Mouse (Mus musculus) embryonic facial prominence, embryonic 13.5 days (tissue): ENCODE results near the gene Camta1. TPM values are rescaled to one million over a fixed set of nuclear protein-coding genes. Genes with fewer than 3 reads are reported as not detected.

ENCODE experiments used
- ATAC-seq: fragments of 200-750 bp; cut with Nextera tagmentation; 2 replicates; pipeline ENCODE4 v1.8.0; 2017; ENCODE audit warnings: low read depth; ENCODE audit not compliant: insufficient number of reproducible peaks, insufficient read depth, low FRiP score, low TSS enrichment
- H3K27ac ChIP-seq: fragments of 300-500 bp; sonication (generic); 2 replicates; pipeline ENCODE4 v1.5.1; 2015; ENCODE audit warnings: moderate library complexity, mild to moderate bottlenecking, inconsistent platforms
- H3K27me3 ChIP-seq: fragments of 300-500 bp; sonication (generic); 2 replicates; pipeline ENCODE4 v1.6.1; 2015; ENCODE audit warnings: mild to moderate bottlenecking, inconsistent platforms
- H3K36me3 ChIP-seq: fragments of 300-500 bp; sonication (generic); 2 replicates; pipeline ENCODE4 v1.6.1; 2015; ENCODE audit warnings: mild to moderate bottlenecking, inconsistent platforms
- H3K4me1 ChIP-seq: fragments of 300-500 bp; sonication (generic); 2 replicates; pipeline ENCODE4 v1.6.1; 2015; ENCODE audit warnings: inconsistent platforms
- H3K4me2 ChIP-seq: fragments of 300-500 bp; sonication (generic); 2 replicates; pipeline ENCODE4 v1.6.1; 2015; ENCODE audit warnings: moderate library complexity, mild to moderate bottlenecking, inconsistent platforms
- H3K4me3 ChIP-seq: fragments of 300-500 bp; sonication (generic); 2 replicates; pipeline ENCODE4 v1.5.1; 2015; ENCODE audit warnings: mild to moderate bottlenecking, inconsistent platforms
- H3K9ac ChIP-seq: fragments of 300-500 bp; sonication (generic); 2 replicates; pipeline ENCODE4 v1.6.1; 2015; ENCODE audit warnings: mild to moderate bottlenecking, inconsistent platforms
- H3K9me3 ChIP-seq: fragments of 300-500 bp; sonication (generic); 2 replicates; pipeline ENCODE4 v1.6.1; 2016; ENCODE audit warnings: inconsistent platforms
- WGBS: fragments of 180-500 bp; shearing (Covaris S2); methylation state at CpG from one replicate; pipeline ENCODE4 v1.1.7; 2015; ENCODE audit warnings: mixed read lengths; 5-methylcytosine and 5-hydroxymethylcytosine counted together
- polyA plus RNA-seq: library from polyadenylated mRNA; unstranded; fragments of >200 nt; fragmentation: Nextera tagmentation; extraction: Ambion mirVana; gene quantifications from 2 replicates; pipeline ENCODE4 v1.2.1, GENCODE M21; 2015

The Camta1 gene
- polyA plus RNA-seq, 1 experiment from 2014 or later, result 106 TPM

DNA sequence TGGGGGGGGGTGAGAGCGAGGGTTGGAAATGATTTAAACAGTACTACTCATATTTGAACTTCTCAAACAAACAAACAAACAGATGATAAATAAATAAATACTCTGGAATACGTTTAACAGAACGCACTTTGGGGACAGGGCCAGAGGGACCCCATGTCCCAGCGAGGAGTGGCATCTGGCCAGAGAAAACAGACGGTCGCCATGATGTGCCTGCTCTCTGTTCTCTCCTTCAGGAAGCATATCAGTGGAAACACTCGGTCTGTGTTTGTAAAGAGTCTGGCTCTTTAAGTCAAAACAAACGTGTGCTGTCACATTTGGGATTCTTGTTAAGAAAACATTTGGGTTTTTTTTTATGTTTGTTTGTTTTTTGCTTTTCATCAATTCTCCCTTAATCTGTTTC is 439.3 kb downstream of the Camta1 start:
- no peak for ATAC-seq
- H3K4me2 ChIP-seq, result no peak overlapping the region
- WGBS, result 52% methylated on average over 8 of the region's 8 CpGs
- no peaks in the 10 kb centered on the region for H3K27me3 ChIP-seq
- no peaks in the 10 kb centered on the region for H3K36me3 ChIP-seq
- no peak overlapping the region for H3K9ac ChIP-seq
- H3K4me1 ChIP-seq, result peaks cover 26% of the 10 kb centered on the region
- H3K9me3 ChIP-seq, result peaks cover 4% of the 10 kb centered on the region; the same call in 1 of the 2 replicates
- H3K27ac ChIP-seq, result no peak overlapping the region
- no peak overlapping the region for H3K4me3 ChIP-seq

DNA sequence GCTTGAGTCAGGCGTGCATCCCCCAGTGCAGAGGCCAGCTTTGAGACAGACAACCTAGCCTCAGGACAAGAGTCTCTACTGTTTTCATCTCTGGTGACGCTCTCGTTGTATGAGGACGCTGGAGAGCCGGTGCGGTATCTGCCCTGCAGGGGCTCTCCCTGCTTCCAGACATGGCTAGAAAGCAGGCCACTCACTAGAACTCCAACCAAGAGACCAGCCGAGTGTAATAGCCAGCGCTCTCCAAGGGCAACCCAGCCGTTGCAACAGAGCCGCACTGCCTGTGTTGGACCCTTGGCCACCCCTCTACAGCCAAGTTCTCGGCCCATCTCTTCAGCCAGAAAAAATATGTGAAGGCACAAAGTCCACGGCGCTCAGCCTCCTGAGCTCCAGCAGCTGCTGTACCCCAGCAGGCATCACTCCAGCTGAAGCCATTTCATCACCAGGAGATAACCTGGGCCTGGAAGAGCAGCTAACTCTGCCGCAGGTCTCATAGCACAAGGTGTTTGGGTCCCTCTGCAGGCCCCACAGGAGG is 443.3 kb downstream of the Camta1 start:
- Histone ChIP-seq H3K36me3 (no peaks in the 10 kb centered on the region), H3K27ac (peak overlapping the region; percentile 55; the same call in 1 of the 2 replicates), H3K27me3 (no peaks in the 10 kb centered on the region; the same call in 1 of the 2 replicates), H3K4me3 (no peak overlapping the region), H3K9ac (no peak overlapping the region), H3K4me1 (peaks cover 21% of the 10 kb centered on the region), H3K9me3 (no peaks in the 10 kb centered on the region), H3K4me2 (no peak overlapping the region)
- whole genome bisulfite sequencing, result 58% methylated on average over 14 of the region's 14 CpGs
- no peak for ATAC-seq

DNA sequence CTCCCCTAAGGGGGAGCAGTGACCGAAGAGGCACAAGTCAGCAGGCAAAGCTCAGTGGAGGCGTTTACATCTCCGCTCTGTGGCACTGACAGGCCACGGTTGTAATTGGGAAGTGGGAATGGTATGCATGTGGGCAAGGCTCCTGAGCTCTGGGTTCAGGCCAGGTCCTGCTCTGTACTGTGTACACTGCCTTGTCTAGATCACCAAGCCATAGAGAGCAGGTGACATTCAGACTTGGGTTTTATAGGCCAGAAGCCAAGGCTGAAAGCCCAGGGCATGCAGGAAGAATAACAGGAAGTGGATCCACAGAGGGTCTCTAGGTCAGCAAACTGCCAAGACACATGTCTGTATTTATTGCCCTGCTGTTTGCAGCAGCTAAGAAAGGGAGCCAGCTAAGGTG is 445.9 kb downstream of the Camta1 start:
- no peak overlapping the region for H3K4me2 ChIP-seq
- H3K9me3 ChIP-seq, result no peaks in the 10 kb centered on the region
- no peak overlapping the region for H3K9ac ChIP-seq
- no peak overlapping the region for H3K27ac ChIP-seq
- no peak overlapping the region for H3K4me3 ChIP-seq
- 81% methylated on average over 4 of the region's 4 CpGs for WGBS
- no peak for ATAC-seq
- H3K4me1 ChIP-seq, result peaks cover 33% of the 10 kb centered on the region
- H3K27me3 ChIP-seq, result peaks cover 3% of the 10 kb centered on the region; the same call in 1 of the 2 replicates
- no peaks in the 10 kb centered on the region for H3K36me3 ChIP-seq

DNA sequence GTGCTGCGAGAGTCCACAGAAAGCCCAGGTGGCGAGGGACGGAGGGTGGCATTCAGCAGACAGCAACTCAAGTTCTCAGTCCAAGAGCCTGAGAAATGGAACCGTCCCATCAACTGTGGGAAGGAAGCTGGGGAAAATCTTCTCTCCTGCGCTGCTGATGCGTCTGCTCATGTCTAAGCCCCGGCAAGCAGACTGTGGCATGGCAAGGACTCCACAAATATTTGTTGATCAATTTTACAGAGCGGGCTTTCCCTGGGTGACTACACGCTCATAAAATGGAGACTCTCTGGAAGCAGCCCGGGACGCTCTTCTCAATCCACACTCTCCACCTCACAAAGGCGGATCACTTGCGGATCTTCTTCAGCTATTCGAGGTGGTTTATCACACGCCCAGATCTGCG is 446.3 kb downstream of the Camta1 start:
- no peak for ATAC-seq
- H3K9me3 ChIP-seq, result no peaks in the 10 kb centered on the region
- WGBS, result 94% methylated on average over 16 of the region's 16 CpGs

DNA sequence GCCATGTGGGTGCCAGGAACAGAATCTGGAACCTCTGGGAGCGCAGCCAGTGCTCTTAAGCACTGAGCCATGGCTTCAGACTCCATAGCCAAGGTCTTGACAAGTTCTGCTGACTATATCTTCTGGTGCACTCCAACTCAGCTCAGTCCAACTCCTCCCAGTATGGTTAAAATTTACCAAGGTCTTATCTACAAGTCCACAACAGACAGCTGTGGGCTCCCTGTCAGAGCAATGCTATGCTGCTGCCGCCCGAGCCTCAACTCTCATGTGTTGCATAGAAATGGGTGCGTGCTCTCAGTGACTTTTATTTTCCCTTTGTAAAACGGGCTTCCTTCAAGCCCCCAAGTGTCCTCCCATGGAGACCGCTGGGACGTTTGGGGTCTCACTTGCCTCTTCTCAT is 446.7 kb downstream of the Camta1 start:
- Histone ChIP-seq H3K4me3 (no peak overlapping the region), H3K27ac (no peak overlapping the region), H3K9me3 (no peaks in the 10 kb centered on the region), H3K4me2 (no peak overlapping the region), H3K4me1 (peaks cover 38% of the 10 kb centered on the region), H3K27me3 (peaks cover 3% of the 10 kb centered on the region; the same call in 1 of the 2 replicates), H3K9ac (no peak overlapping the region), H3K36me3 (no peaks in the 10 kb centered on the region)
- ATAC-seq, result no peak
- WGBS, result 93% methylated on average over 7 of the region's 7 CpGs

More for the DNA sequence above, 446.3 kb downstream of the Camta1 start:
- no peaks in the 10 kb centered on the region for H3K36me3 ChIP-seq
- no peak overlapping the region for H3K9ac ChIP-seq
- H3K4me3 ChIP-seq, result no peak overlapping the region
- no peak overlapping the region for H3K4me2 ChIP-seq
- H3K4me1 ChIP-seq, result peaks cover 37% of the 10 kb centered on the region
- no peak overlapping the region for H3K27ac ChIP-seq
- peaks cover 3% of the 10 kb centered on the region; the same call in 1 of the 2 replicates for H3K27me3 ChIP-seq

DNA sequence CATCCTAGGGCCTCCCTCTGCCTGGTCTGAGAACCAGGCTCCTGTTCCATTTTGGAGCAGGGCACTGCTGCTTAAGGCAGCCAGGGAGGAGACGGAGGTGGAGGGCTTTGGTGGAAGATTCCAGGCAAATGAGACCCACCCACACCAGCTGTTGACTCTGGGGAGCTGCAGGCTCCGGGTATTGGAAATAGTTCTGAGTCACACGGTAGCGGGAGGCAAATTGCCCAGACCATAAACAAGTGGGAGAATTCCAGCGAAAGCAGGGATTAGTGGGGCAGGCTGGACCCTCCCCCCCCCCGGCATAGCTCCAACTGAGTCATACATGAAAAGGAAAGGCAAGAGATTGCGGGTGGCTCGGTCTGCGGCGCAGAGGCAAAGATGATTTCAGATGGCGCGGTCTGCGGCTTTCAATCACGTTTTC is 450.0 kb downstream of the Camta1 start:
- ATAC-seq, result peak; percentile 49; the same call in 1 of the 2 replicates
- Histone ChIP-seq H3K4me1 (peaks cover 33% of the 10 kb centered on the region), H3K9me3 (no peaks in the 10 kb centered on the region), H3K4me3 (peak overlapping the region; percentile 6; the same call in 1 of the 2 replicates), H3K4me2 (peak overlapping the region; percentile 44), H3K9ac (no peak overlapping the region), H3K27ac (peak overlapping the region; percentile 66), H3K27me3 (peaks cover 3% of the 10 kb centered on the region; the same call in 1 of the 2 replicates), H3K36me3 (no peaks in the 10 kb centered on the region)
- 18% methylated on average over 14 of the region's 14 CpGs for WGBS

DNA sequence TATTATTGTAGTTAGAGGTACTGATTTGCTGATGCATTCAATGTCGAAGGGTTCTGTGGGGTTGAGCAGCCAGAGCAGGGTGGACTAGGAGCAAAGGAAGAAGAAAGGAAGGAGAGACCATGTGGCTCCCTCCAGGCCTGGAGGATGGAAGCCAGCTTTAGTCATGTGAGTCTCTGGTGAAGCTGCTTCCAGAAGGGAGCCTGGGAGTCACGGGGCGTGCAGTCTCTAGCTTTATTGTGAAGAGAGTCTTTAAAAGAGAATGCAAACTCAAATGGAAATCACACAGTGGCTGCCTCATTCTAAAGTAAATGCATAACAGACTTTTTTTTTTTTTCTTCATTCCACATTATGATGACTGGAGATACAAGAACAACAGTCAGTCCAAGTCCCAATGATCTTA is 450.7 kb downstream of the Camta1 start:
- peaks cover 34% of the 10 kb centered on the region for H3K4me1 ChIP-seq
- no peaks in the 10 kb centered on the region for H3K9me3 ChIP-seq
- H3K27ac ChIP-seq, result peak overlapping the region; percentile 64
- H3K27me3 ChIP-seq, result peaks cover 3% of the 10 kb centered on the region; the same call in 1 of the 2 replicates
- ATAC-seq, result no peak
- H3K36me3 ChIP-seq, result no peaks in the 10 kb centered on the region
- H3K4me3 ChIP-seq, result no peak overlapping the region
- no peak overlapping the region for H3K9ac ChIP-seq
- WGBS, result 40% methylated on average over 3 of the region's 3 CpGs
- H3K4me2 ChIP-seq, result no peak overlapping the region

DNA sequence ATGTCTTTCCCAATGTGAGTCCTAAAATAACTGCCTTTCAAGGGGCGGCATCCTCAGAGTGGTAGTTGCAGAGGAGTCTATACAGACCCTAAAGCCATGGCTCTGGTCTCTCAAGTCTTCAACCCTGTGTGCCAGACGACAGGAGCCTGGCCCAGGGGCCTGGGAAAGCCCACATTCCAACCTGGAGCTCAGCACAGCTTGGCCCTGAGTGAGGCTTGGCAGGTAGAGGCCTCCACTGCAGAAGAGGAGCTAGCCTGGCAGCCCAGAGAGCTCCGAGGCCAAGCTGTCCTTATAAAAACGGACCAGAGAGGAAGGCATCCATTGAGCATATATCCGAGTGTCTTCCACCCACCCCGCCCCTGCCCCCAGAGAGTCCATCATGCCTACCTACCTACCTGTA is 452.4 kb downstream of the Camta1 start:
- Histone ChIP-seq H3K4me1 (peaks cover 41% of the 10 kb centered on the region), H3K4me3 (no peak overlapping the region), H3K27ac (no peak overlapping the region), H3K27me3 (0 out of 2 replicates have a peak, but pooled peaks cover 3% of the 10 kb centered on the region), H3K36me3 (no peaks in the 10 kb centered on the region), H3K9ac (no peak overlapping the region), H3K4me2 (no peak overlapping the region), H3K9me3 (no peaks in the 10 kb centered on the region)
- no peak for ATAC-seq
- WGBS, result 69% methylated on average over 6 of the region's 6 CpGs

DNA sequence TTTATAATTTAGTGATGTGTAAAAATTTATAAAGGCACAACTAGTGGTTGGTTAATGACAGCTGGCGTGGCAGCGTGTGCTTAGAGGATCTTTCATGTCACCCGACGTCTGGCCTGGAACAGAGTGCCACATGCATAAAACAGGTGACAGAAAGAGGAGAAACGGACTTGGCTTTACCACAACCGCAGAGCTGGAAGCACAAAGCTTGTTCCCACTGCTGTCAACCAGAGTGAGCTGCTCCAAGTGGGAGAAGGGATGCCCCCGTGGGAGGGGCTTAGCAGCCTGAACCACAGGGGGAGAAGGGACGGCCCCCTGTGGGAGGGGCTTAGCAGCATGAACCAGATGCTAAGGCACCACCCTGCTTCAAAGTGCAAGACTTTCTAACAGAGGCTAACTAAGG is 452.9 kb downstream of the Camta1 start:
- no peak for ATAC-seq
- Histone ChIP-seq H3K27me3 (0 out of 2 replicates have a peak, but pooled peaks cover 3% of the 10 kb centered on the region), H3K4me3 (no peak overlapping the region), H3K4me2 (no peak overlapping the region), H3K36me3 (no peaks in the 10 kb centered on the region), H3K4me1 (peaks cover 41% of the 10 kb centered on the region), H3K9me3 (no peaks in the 10 kb centered on the region), H3K9ac (no peak overlapping the region), H3K27ac (no peak overlapping the region)
- 44% methylated on average over 8 of the region's 8 CpGs for WGBS

DNA sequence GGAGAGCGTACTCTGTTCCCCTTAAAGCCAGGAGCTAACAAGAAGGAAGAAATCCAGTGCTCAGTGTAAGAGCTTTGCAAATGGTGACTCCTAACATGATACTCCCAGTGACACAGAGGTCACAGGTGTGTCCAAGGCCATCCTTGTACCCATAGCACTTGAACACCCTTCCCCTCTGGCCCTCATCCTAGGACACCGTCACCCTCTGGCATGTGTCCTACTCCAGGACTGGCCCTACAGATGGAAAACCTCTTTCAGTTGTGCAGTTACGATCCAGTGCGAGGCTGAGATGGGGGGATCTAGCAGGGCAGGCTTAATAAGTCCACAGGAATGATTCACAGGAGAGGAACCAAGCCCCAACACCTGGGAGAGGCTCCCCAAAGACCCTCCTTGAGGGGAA is 453.4 kb downstream of the Camta1 start:
- H3K27ac ChIP-seq, result no peak overlapping the region
- no peak overlapping the region for H3K9ac ChIP-seq
- no peak overlapping the region for H3K4me3 ChIP-seq
- 87% methylated on average over 4 of the region's 4 CpGs for WGBS
- no peak overlapping the region for H3K4me2 ChIP-seq
- no peaks in the 10 kb centered on the region for H3K9me3 ChIP-seq
- 0 out of 2 replicates have a peak, but pooled peaks cover 3% of the 10 kb centered on the region for H3K27me3 ChIP-seq
- peaks cover 41% of the 10 kb centered on the region for H3K4me1 ChIP-seq
- no peak for ATAC-seq
- H3K36me3 ChIP-seq, result no peaks in the 10 kb centered on the region

DNA sequence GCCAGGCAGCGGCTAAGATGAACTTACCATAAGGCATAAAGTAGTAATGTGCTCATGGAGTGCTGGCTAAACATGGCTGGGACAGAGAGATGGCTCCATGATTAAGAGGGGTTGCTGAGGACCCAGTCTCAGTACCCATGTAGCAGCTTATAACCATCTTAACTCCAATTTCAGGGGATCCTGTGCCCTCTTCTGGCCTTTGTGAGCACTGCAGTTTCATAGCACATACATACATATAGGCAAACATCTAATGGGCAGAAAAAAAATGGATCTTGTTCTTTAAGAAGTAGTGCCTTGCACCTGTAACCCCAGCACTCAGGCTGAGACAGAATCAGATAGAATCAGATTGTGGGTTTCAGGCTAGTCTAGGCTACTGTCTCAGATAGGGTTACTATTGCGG is 454.5 kb downstream of the Camta1 start:
- Histone ChIP-seq H3K27ac (no peak overlapping the region), H3K9ac (no peak overlapping the region), H3K36me3 (no peaks in the 10 kb centered on the region), H3K4me3 (no peak overlapping the region), H3K27me3 (no peaks in the 10 kb centered on the region), H3K4me1 (peaks cover 33% of the 10 kb centered on the region), H3K9me3 (no peaks in the 10 kb centered on the region), H3K4me2 (no peak overlapping the region)
- no peak for ATAC-seq
- WGBS, result 96% methylated on average over 2 of the region's 2 CpGs

DNA sequence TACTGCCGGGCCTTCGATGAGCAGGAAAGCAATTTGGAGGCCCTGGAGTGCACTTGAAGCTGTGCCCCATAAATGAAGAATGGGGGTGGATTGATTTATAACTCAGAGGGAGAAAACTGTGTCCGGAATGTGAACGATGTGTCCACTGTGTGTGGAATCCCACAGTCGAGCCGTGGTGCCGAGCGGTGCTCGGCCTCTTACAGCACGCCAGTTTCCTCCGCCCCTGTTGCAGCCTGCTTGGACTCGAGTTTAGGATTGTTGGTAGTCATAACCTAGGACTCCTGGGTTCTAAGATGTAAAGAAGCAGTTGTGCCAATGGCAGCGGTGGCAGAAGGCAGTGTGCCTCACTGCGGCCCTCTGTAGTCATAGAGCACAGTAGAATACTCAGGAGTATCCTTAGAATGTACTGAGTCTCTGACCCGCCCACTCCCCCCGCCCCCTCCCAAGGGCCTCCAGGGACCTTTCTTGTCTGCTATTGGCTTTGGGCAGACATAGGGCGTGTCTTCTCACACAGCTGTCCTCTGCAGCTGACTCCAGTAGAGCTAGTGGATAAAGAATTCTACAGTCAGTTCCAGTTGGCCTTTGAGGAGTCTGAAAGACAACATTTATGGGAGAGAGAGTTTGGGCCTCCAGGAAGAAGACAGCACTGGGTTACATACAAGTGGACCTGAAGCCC is 457.0 kb downstream of the Camta1 start:
- H3K27ac ChIP-seq, result no peak overlapping the region
- H3K36me3 ChIP-seq, result no peaks in the 10 kb centered on the region
- H3K9me3 ChIP-seq, result no peaks in the 10 kb centered on the region
- ATAC-seq, result no peak
- no peak overlapping the region for H3K4me2 ChIP-seq
- H3K27me3 ChIP-seq, result no peaks in the 10 kb centered on the region; the same call in 1 of the 2 replicates
- no peak overlapping the region for H3K9ac ChIP-seq
- WGBS, result 77% methylated on average over 17 of the region's 17 CpGs
- H3K4me1 ChIP-seq, result peaks cover 14% of the 10 kb centered on the region; the same call in 1 of the 2 replicates
- H3K4me3 ChIP-seq, result no peak overlapping the region
